Mouse (Mus musculus) CH12.LX (cell line): Measurements from ENCODE around the gene Ssr3. TPM values are rescaled to one million over a fixed set of nuclear protein-coding genes. Genes with fewer than 3 reads are reported as not detected.

Source experiments
- DNase-seq: peaks from one replicate; pipeline ENCODE4 v3.0.0-alpha.2; 2013; ENCODE audit errors: extremely low read depth
- H3K27ac ChIP-seq: 2 replicates; pipeline ENCODE4 v1.5.1; 2012; ENCODE audit warnings: low read depth, mild to moderate bottlenecking, control low read depth, moderate library complexity; ENCODE audit not compliant: insufficient read depth
- H3K27me3 ChIP-seq: replicated peaks from 2 replicates; pipeline ENCODE3; 2012; ENCODE audit warnings: inconsistent platforms
- H3K36me3 ChIP-seq, 2 experiments: replicated peaks in 1 of 2; 2 replicates each; pipeline versions ENCODE3 to v1.6.1; 2012; ENCODE audit warnings: inconsistent platforms in 1 of 2, low read length in 1 of 2, mild to moderate bottlenecking in 1 of 2, mixed read lengths in 1 of 2, moderate library complexity in 1 of 2; ENCODE audit not compliant: control insufficient read depth in 1 of 2, insufficient read depth in 1 of 2
- H3K4me1 ChIP-seq, 2 experiments: 2 replicates each; pipeline ENCODE4 v1.6.1; 2012; ENCODE audit warnings: inconsistent platforms in 1 of 2, moderate library complexity in 1 of 2; ENCODE audit not compliant: insufficient read depth in 2 of 2, control insufficient read depth in 1 of 2
- H3K4me2 ChIP-seq: 2 replicates; pipeline ENCODE4 v1.6.1; 2012; ENCODE audit warnings: low read depth, mild to moderate bottlenecking, control low read depth; ENCODE audit not compliant: poor library complexity, insufficient read depth, severe bottlenecking
- H3K4me3 ChIP-seq, 3 experiments: fragments of 150-350 bp in 1 of 3; sonication (generic) in 1 of 3; replicated peaks in 1 of 3; 2 replicates each; pipeline versions ENCODE3 to v1.5.1; 2011 to 2012; ENCODE audit warnings: low read depth in 2 of 3, low read length in 2 of 3, mild to moderate bottlenecking in 2 of 3, moderate library complexity in 2 of 3, control low read depth in 1 of 3, improper control_type of control experiment in 1 of 3, inconsistent platforms in 1 of 3, mixed read lengths in 1 of 3; ENCODE audit not compliant: poor library complexity in 1 of 3
- H3K79me2 ChIP-seq: replicated peaks from 2 replicates; pipeline ENCODE4 v1.6.1; 2012; ENCODE audit warnings: mild to moderate bottlenecking, moderate library complexity; ENCODE audit not compliant: control insufficient read depth, poor library complexity, insufficient read depth, severe bottlenecking; ENCODE audit errors: extremely low read depth
- H3K9ac ChIP-seq: 2 replicates; pipeline ENCODE4 v1.6.1; 2012; ENCODE audit warnings: low read depth, mild to moderate bottlenecking, control low read depth, moderate library complexity; ENCODE audit not compliant: insufficient read depth
- H3K9me3 ChIP-seq: replicated peaks from 2 replicates; pipeline ENCODE3; 2012; ENCODE audit warnings: low read length, inconsistent platforms, mixed read lengths
- BHLHE40 ChIP-seq: IDR thresholded peaks from 2 replicates; pipeline ENCODE4 v1.6.1; 2011; ENCODE audit warnings: mild to moderate bottlenecking, low read depth, low read length, improper control_type of control experiment
- CHD1 ChIP-seq: IDR thresholded peaks from 2 replicates; pipeline ENCODE4 v1.6.1; 2012; ENCODE audit warnings: low read depth, low read length, improper control_type of control experiment, inconsistent platforms
- CHD2 ChIP-seq: IDR thresholded peaks from 2 replicates; pipeline ENCODE4 v1.6.1; 2011; ENCODE audit warnings: low read length, improper control_type of control experiment
- E2F4 ChIP-seq: IDR thresholded peaks from 2 replicates; pipeline ENCODE4 v1.6.1; 2011; ENCODE audit warnings: low read depth, low read length, improper control_type of control experiment; ENCODE audit not compliant: insufficient replicate concordance
- ELF1 ChIP-seq: IDR thresholded peaks from 2 replicates; pipeline ENCODE4 v1.6.1; 2014; ENCODE audit warnings: low read depth, mild to moderate bottlenecking, inconsistent platforms, low read length, improper control_type of control experiment
- IRF4 ChIP-seq: IDR thresholded peaks from 2 replicates; pipeline ENCODE4 v1.6.1; 2014; ENCODE audit warnings: low read depth, mild to moderate bottlenecking, inconsistent platforms, low read length, improper control_type of control experiment
- JUND ChIP-seq: conservative IDR thresholded peaks from 2 replicates; pipeline ENCODE4 v1.6.1; 2011; ENCODE audit warnings: low read depth, low read length, improper control_type of control experiment
- KAT2A ChIP-seq: IDR thresholded peaks from 2 replicates; pipeline ENCODE4 v1.6.1; 2012; ENCODE audit warnings: low read length, improper control_type of control experiment, inconsistent platforms; ENCODE audit not compliant: insufficient replicate concordance
- MXI1 ChIP-seq: IDR thresholded peaks from 2 replicates; pipeline ENCODE4 v1.6.1; 2011; ENCODE audit warnings: mild to moderate bottlenecking, low read depth, low read length, improper control_type of control experiment
- MYC ChIP-seq: IDR thresholded peaks from 2 replicates; pipeline ENCODE4 v1.6.1; 2011; ENCODE audit warnings: low read depth, mild to moderate bottlenecking, improper control_type of control experiment, low read length
- NELFE ChIP-seq: IDR thresholded peaks from 2 replicates; pipeline ENCODE4 v1.6.1; 2011; ENCODE audit warnings: low read depth, low read length, improper control_type of control experiment
- PAX5 ChIP-seq: IDR thresholded peaks from 2 replicates; pipeline ENCODE4 v1.6.1; 2012; ENCODE audit warnings: low read length, inconsistent platforms, mixed read lengths
- POLR2A ChIP-seq: IDR thresholded peaks from 2 replicates; pipeline ENCODE4 v1.6.1; 2011; ENCODE audit warnings: low read depth, mild to moderate bottlenecking, improper control_type of control experiment, low read length
- SIN3A ChIP-seq: IDR thresholded peaks from 2 replicates; pipeline ENCODE4 v1.6.1; 2012; ENCODE audit warnings: low read length, improper control_type of control experiment, inconsistent platforms
- SMC3 ChIP-seq: IDR thresholded peaks from 2 replicates; pipeline ENCODE4 v1.6.1; 2011; ENCODE audit warnings: low read depth, low read length, improper control_type of control experiment
- TBP ChIP-seq: conservative IDR thresholded peaks from 2 replicates; pipeline ENCODE4 v1.6.1; 2011; ENCODE audit warnings: low read depth, low read length, improper control_type of control experiment
- ZKSCAN1 ChIP-seq: IDR thresholded peaks from 2 replicates; pipeline ENCODE4 v1.6.1; 2012; ENCODE audit warnings: low read depth, inconsistent platforms, low read length, improper control_type of control experiment, borderline replicate concordance
- ZMIZ1 ChIP-seq: IDR thresholded peaks from 2 replicates; pipeline ENCODE4 v1.6.1; 2012; ENCODE audit warnings: low read depth, mild to moderate bottlenecking, inconsistent platforms, low read length, improper control_type of control experiment
- dilution Hi-C: fragments of 300-500 bp; cut with MboI; formaldehyde crosslinking; loops from 2 replicates; pipeline ENCODE4 v1.14.3; 2020; ENCODE audit warnings: low sequenced_read_pairs; ENCODE audit not compliant: extremely low pct_unique_long_range_greater_than_20kb, extremely low pct_ligation_motif_present
- in situ Hi-C: fragments of 300-500 bp; cut with MboI; formaldehyde crosslinking; loops from 3 replicates; pipeline ENCODE4 v1.14.3; 2019; ENCODE audit warnings: low sequenced_read_pairs, low pct_ligation_motif_present, low pct_unique_long_range_greater_than_20kb, mixed read lengths
- polyA plus RNA-seq: library from polyadenylated mRNA; unstranded; fragments of >175 nt; gene quantifications from 2 replicates; pipeline ENCODE4 v1.2.1, GENCODE M21; 2012; ENCODE audit warnings: low read depth; ENCODE audit not compliant: insufficient read length
- total RNA-seq, 2 experiments: library from RNA; depleted of rRNA; stranded (reverse); fragments of 300-350 nt in 1 of 2; fragments of >200 nt in 1 of 2; gene quantifications; 2 replicates each; pipeline ENCODE4 v1.2.3; 2012 to 2014

The Ssr3 gene
- total and polyA plus RNA-seq, 3 experiments: 118 to 222 (median 165) TPM

DNA sequence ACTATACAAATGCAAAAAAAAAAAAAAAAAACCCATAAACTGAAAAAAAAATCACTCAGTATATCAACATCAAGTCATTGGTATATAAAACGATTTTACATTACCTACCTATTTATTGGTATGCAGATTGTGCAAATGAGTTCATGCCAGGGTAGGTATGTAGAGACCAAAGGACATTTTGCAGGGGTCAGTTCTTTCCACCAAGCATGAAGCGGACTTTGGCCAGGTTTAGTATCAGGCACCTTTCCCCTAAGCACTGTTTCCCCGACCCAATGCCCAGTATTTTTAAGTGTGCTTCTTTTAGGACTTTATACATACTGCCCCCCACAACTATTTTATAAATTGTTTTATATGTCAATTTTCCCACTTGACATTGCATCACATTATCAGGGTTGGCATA, 27.3 kb upstream of the Ssr3 start (continued):
- TF ChIP-seq KAT2A (no peak), MXI1 (no peak)

DNA sequence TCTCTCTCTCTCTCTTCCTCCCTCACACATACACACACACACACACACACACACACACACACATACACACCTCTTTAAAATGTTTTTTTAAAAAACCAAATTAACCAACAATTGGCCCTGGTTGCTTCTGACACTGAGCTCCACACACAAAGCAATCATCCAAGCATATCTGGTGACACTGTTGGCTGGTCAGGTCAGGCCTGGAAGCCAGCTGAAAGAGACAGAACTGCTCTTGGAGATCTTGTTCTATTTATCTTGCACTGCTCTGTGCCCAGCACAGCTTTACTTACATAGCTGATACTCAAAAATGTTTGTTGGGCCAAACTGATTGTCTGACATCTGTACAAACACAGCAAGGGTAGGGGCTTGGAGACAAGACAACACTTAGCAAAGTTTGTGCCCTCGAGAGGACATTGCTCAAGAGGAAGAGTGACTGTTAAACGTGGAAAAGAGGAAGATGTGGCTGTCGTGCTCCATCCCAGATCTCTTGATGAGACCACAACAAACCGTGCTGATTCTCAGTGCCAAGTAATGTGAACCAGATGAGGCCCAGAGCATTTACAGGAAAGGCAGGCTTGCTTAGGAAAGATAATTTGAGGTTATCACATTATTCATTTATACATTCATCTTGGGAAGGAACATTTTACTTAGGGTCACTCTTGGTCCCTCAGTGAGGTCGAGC, 25.6 kb upstream of the Ssr3 start:
- Histone ChIP-seq H3K4me3 (no peak overlapping the region), H3K9ac (no peak overlapping the region), H3K4me1 (peaks cover 0 to 9% of the 10 kb centered on the region in 2 experiments; a peak in 2 of 4 replicates), H3K36me3 (no peaks in the 10 kb centered on the region), H3K27me3 (no peaks in the 10 kb centered on the region), H3K9me3 (no peaks in the 10 kb centered on the region), H3K27ac (no peak overlapping the region), H3K79me2 (no peaks in the 10 kb centered on the region), H3K4me2 (no peak overlapping the region)
- TF ChIP-seq POLR2A: no peak
- no peak for TF ChIP-seq ELF1
- TF ChIP-seq IRF4: no peak
- TF ChIP-seq BHLHE40: 0 out of 2 replicates have a peak, but pooled peaks have one; percentile 7
- no peak for TF ChIP-seq JUND
- TF ChIP-seq TBP: no peak
- no peak for TF ChIP-seq SIN3A
- dilution Hi-C loops: no loop called here
- in situ Hi-C loops: no loop called here
- DNase-seq: no peak

GRCm38 (mm10) chr3:65416571-65416970, 24.1 kb upstream of the Ssr3 start:
- Histone ChIP-seq H3K4me1 (peaks cover 0 to 9% of the 10 kb centered on the region in 2 experiments; a peak in 2 of 4 replicates), H3K4me3 (no peak overlapping the region), H3K27me3 (no peaks in the 10 kb centered on the region), H3K9ac (no peak overlapping the region), H3K79me2 (no peaks in the 10 kb centered on the region), H3K9me3 (no peaks in the 10 kb centered on the region), H3K36me3 (no peaks in the 10 kb centered on the region), H3K27ac (no peak overlapping the region), H3K4me2 (no peak overlapping the region)
- no peak for TF ChIP-seq ZMIZ1
- TF ChIP-seq MYC: no peak
- no peak for TF ChIP-seq NELFE
- TF ChIP-seq ZKSCAN1: no peak
- TF ChIP-seq SMC3: no peak
- TF ChIP-seq E2F4: no peak
- TF ChIP-seq PAX5: no peak
- no peak for TF ChIP-seq CHD1
- TF ChIP-seq SIN3A: no peak
- no peak for TF ChIP-seq ELF1
- TF ChIP-seq TBP: no peak
- TF ChIP-seq CHD2: no peak
- in situ Hi-C loops (no loop called here), dilution Hi-C loops (no loop called here)
- DNase-seq: no peak
